Mouse (Mus musculus): ENCODE results near the gene Tgfb3.

Gene Tgfb3

DNA sequence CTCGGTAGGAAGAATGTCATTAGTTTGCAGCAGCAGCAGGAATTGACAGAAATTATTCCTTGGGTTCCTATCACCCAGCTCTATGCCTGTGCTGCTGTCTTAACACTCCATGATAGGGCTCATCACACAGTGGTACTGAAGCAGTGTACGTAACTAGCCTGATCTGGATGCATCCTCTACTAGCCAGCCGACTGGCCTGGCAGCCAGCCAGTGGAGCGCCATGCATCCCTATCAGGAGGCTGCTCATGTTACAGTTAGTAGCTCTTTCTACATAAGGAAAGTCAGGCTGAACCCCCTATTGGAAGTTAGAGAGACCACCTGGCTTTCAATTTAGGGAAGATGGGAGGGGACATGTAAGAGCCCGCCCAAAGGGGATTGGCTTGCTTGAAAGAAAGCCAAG, 51.8 kb downstream of the Tgfb3 start:
- peak; percentile 74 to 80 for DNase-seq

DNA sequence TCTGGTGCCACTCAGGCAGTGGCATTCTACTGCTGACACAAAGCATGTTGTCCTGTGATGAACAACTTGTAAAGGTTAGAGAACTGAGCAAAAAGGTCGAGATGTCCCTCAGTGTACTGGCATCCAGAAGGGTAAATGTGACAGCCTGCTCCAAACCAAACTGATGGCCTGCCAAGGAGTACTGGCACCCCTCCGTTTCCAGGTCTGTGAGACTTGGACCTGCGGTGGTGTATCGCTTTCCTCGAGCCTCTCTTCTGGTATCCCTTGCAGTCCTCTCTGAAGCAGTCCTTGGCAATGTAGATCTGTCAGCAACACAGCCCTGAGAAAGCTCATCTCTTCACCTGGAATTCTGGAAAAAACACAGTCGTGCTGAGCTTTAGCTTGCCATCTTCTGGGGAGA, 53.4 kb downstream of the Tgfb3 start:
- peak; percentile 83 to 86 for DNase-seq

DNA sequence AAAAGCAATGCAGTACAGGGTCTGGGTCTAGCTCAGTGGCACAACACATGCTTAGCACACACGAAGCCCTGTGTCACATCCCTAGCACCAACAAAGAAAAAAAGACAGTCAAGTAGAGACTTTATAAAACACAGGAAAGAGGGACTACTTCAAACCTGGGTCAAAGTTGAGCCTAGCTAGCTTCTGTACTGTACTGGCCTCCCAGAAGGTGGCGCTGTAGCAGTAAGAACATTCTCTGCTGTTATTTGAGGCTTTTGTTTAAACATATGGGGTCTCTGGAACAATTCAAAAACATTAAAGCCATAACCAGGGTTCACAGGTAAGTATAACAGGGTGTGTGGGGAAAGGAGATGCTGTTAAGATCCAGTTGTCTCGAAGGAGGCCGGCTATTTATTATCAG, 54.4 kb downstream of the Tgfb3 start:
- DNase-seq = peak; percentile 64 to 72

DNA sequence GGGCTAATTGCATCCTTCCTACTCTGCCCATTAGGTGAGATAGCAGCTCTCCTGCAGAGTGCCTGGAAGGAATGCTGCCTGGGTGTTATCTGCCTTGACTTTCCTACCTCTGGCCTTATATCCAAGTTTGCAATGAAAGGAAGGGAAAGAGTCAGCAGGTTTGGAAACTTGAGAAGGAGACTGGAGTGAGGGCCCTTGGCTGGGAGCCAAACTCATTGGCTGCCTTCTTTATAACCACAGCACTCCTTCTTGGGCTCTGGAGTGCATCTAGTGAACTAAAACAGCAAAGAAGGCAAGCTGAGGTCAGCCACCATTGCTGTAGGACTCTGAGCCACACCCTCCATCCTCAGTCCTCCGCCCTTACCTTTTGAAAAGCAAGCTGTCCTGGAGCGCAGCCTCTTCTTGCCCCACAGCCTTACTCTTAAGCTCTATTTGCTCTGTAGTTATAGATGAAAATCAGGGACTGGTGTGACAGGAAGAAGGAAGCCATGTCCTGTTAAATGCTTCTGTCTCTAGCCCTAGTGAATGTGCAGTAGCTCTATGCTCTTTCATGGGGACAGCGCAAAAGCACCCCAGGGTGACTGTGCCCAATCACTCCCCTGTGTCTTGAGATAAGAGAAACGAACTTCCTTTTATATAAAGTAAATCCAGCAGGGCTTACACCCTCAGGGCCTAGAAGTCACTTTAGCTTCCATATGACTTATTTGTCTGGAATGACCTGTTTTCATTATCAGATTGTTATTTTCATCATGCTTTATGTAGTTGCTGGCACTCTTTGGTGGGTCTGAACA, 55.6 kb downstream of the Tgfb3 start:
- DNase-seq = peak; percentile 59 to 62

DNA sequence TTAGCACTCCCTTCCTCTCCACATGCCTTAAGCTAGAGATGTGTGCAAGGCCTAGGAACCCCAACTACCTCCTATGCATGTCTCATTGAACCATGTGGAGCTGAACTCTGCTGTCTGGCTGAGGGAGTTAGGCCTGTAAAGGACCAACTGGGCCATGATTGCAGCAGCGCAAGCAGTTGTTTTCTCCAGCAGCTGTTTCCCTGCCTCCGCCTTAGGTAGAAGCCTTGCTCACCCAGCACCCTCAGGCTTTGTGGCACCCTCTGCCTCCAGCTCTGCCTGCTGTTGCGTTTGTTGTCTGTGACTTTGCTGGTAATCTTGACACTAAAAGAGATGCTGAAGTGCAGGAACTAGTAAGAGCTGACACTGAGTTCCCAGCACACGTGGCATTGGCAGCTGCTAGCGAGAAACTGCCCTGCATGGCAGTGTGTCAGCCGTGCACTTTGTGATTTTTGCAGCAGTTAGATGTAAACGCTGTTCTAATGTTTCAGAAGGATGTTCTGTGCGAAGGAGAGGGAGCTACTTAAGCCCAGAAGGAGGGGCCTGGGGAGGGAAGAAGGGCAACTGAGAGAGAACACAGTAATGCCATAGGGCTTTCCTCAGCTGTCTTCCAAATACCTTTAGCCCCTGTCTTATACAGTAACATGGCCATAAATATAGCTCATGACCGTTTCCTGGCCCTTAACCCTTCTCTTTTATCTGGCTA, 56.4 kb downstream of the Tgfb3 start:
- no peak for DNase-seq

DNA sequence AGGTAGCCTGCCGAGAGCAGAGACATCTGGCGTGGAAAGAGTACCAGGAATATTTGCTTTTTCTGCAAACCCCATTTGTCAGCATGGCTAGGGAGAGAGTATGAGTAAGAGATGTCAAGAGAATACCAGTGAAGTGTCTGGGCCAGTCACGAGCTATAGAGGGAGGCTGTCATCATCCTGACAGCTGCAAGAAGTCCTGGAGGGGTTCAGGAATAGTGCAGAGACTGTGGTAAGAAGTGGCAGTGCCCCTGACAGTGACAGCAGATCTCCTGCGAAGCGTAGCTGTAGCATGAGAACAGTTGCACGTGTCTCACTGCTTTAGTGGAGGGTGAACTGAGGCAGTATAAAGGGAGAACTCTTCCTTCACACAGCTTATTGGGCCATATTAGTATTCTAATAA, 57.3 kb downstream of the Tgfb3 start:
- DNase-seq = no peak

DNA sequence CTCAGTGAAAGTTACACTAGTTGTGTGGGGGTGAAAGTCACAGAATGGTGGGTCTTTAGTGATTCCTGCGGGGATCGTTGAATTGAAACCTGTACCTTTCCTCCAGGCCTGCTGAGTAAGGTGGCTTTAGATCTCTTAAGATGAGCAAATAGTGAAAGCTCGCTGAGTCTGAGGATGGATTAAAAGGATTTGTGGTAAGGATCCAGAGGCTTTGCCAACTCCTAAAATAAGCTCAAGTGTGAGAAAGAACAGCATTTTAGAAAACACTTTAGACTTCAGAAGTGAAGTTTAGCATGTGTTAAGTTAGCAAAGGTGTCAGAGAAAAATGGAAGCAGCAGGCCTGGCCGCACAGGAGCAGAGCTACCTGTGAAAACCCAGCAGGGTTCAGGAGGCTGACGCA, 61.5 kb downstream of the Tgfb3 start:
- no peak for DNase-seq

DNA sequence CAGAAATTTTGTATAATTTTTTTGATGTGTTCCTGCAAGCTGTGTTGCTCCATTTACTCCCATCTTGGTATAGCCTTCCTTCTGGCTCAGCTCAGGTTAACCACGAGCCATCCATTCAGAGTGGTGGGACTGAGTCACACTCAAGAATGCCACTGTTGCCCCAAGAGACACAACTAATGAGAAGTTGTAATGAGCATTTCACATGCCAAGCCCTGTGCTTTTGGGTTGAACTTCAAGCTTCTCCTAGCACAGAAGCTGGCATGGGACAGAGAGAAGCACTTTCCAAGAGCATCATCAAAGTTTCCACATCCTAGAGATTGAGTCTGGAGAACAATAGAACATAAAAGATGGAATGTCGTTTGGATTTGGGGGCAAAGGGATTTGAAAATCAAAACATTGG, 63.7 kb downstream of the Tgfb3 start:
- no peak for DNase-seq

DNA sequence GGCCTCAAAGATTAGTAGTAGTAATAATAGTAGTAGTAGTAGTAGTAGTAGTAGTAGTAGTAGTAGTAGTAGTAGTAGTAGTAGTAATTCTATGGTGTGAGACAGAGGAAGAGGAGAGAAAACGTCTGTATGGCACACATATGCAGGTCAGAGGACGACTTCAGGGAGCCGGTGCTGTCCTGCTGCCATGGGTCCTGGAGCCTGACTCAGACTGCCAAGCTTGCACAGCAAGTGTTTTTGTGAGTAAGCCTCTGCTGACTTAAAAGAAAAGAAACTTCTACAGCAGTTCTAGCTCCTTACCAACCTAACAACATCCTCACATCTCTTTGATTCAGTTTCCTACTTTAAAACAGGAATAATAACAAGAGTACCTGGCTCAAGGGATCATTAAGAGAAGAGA, 64.2 kb downstream of the Tgfb3 start:
- no peak for DNase-seq

DNA sequence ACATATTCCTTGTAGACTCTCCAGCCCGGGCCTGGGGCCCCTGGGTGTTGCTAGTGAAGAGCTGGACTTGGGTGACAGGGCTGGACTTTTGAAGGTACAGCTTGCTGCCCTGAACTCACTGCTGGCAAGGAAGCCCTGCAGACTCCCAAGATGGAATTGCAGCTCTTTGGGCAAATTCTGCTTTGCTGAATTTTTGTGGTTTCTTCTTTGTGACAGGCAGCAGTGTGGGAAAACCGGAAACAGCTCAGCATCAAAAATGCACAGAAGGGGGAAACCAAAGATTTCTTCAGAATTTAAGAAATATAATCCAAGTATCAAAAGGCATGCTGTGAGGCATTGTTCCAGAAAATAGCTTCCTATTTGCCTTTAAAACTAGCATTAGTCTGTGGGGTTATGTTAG, 64.7 kb downstream of the Tgfb3 start:
- no peak for DNase-seq

DNA sequence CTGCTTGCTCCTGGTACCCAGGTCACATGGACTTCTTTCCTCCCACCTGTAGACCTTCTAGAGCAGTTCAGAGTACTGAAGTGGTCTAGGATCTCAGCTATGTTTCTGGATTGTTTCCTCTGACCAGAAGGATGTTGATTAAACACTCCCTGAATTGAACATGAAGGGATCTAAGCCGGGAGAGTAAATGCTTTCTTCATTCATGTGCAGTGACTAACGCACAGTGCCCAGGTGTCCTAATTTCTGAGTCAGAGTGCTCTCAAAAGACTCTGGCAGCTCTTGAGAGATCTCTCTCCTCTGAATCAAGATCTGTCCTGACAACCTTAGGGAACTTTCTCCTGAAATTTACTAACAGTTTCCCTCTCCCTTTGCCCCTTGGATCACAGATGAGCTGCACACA, 66.6 kb downstream of the Tgfb3 start:
- no peak for DNase-seq

DNA sequence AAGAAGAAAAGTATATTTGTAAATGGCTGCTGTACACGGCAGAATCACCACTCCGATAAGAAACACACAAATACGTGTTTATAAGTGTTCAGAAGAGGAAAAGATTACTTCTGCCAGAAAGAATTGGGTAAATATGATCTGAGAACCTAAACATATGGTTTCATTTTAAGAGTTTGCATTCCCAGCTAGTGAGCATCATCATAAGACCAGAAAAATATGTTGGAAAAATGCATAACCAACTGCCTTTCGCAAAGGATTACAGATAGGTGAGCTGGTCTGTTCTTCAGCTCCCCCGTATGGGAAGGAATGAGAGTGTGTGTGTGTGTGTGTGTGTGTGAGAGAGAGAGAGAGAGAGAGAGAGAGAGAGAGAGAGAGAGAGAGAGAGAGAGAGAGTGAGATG, 68.2 kb downstream of the Tgfb3 start:
- no peak for DNase-seq

DNA sequence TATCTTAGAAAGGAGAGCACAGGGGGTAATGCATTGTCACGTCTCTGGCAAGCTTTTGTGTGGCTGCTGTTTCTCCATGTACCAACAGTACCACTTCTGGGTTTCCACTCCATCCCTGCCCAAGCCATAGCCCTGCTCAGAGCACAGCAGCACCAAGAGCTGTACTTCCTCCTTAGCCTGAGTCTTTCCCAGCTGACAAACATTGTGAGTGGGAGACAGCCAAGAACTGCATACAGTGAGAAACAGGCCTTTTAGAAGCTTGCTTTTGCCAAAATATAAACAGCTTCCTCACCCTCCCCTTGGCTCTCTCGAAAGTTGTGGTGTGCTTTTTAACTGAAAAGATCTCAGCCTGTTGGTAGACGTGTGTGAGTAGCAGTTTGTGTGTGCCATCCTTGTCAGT, 71.5 kb downstream of the Tgfb3 start:
- no peak for DNase-seq
